Mouse (Mus musculus) embryonic facial prominence, embryonic 11.5 days (tissue): ENCODE measurements around the gene 4930563M21Rik. TPM values are rescaled to one million over a fixed set of nuclear protein-coding genes. Genes with fewer than 3 reads are reported as not detected.
"Not testable (repeated sequence)": the region's sequence is repeated elsewhere in the genome, so short reads cannot be mapped to it uniquely, and the experiment has no call there.

ENCODE experiments used
- ATAC-seq: fragments of 200-750 bp; cut with Nextera tagmentation; replicated peaks from 2 replicates; pipeline ENCODE4 v1.8.0; 2017; ENCODE audit warnings: low read depth; ENCODE audit not compliant: insufficient number of reproducible peaks, low FRiP score, low TSS enrichment
- DNase-seq: peaks from one replicate; pipeline ENCODE4 v3.0.0-alpha.2; 2015; ENCODE audit warnings: low spot score
- H3K27ac ChIP-seq: fragments of 300-500 bp; sonication (generic); replicated peaks from 2 replicates; pipeline ENCODE4 v1.5.1; 2014; ENCODE audit warnings: mild to moderate bottlenecking, low read depth, low read length, control low read depth
- H3K27me3 ChIP-seq: fragments of 300-500 bp; sonication (generic); 2 replicates; pipeline ENCODE4 v1.6.1; 2014; ENCODE audit warnings: mild to moderate bottlenecking, low read length, moderate library complexity, mixed read lengths; ENCODE audit not compliant: control insufficient read depth, insufficient read depth
- H3K36me3 ChIP-seq: fragments of 300-500 bp; sonication (generic); replicated peaks from 2 replicates; pipeline ENCODE4 v1.6.1; 2014; ENCODE audit warnings: low read depth, mild to moderate bottlenecking, low read length, moderate library complexity, mixed read lengths; ENCODE audit not compliant: control insufficient read depth, insufficient read depth
- H3K4me1 ChIP-seq: fragments of 300-500 bp; sonication (generic); 2 replicates; pipeline ENCODE4 v1.6.1; 2014; ENCODE audit warnings: low read length, mixed read lengths; ENCODE audit not compliant: control insufficient read depth, insufficient read depth
- H3K4me2 ChIP-seq: fragments of 300-500 bp; sonication (generic); 2 replicates; pipeline ENCODE4 v1.6.1; 2014; ENCODE audit warnings: low read depth, mild to moderate bottlenecking, control low read depth, low read length, moderate library complexity
- H3K4me3 ChIP-seq: fragments of 300-500 bp; sonication (generic); 2 replicates; pipeline ENCODE4 v1.5.1; 2014; ENCODE audit warnings: low read depth, low read length, control low read depth
- H3K9ac ChIP-seq: fragments of 300-500 bp; sonication (generic); replicated peaks from 2 replicates; pipeline ENCODE4 v1.6.1; 2014; ENCODE audit warnings: mild to moderate bottlenecking, control low read depth, low read length
- H3K9me3 ChIP-seq: fragments of 300-500 bp; sonication (generic); replicated peaks from 2 replicates; pipeline ENCODE4 v1.6.1; 2016; ENCODE audit warnings: mild to moderate bottlenecking, low read length, inconsistent platforms, mixed read lengths; ENCODE audit not compliant: control insufficient read depth
- WGBS: fragments of 180-500 bp; shearing (Covaris S2); extraction: QIAGEN DNeasy Blood & Tissue Kit; methylation state at CpG from one replicate; pipeline ENCODE4 v1.1.7; 2014; 5-methylcytosine and 5-hydroxymethylcytosine counted together
- polyA plus RNA-seq: library from polyadenylated mRNA; unstranded; fragments of >200 nt; fragmentation: Nextera tagmentation; extraction: Ambion mirVana; gene quantifications from 2 replicates; pipeline ENCODE4 v1.2.1, GENCODE M21; 2014

Gene 4930563M21Rik
- polyA plus RNA-seq, 1 experiment from 2014 or later: not detected

- not testable (repeated sequence) for H3K27me3 ChIP-seq, ATAC-seq, H3K9ac ChIP-seq, H3K36me3 ChIP-seq, H3K4me3 ChIP-seq, H3K9me3 ChIP-seq, H3K27ac ChIP-seq, H3K4me2 ChIP-seq, DNase-seq, H3K4me1 ChIP-seq
- no CpG with 5 or more reads among the region's 2 CpGs for WGBS
These were observed 5.7 kb downstream of the 4930563M21Rik start for GRCm38 (mm10) chr9:56004679-56005078.

- no peaks in the 10 kb centered on the region for H3K36me3 ChIP-seq
- no peaks in the 10 kb centered on the region for H3K27me3 ChIP-seq
- H3K27ac ChIP-seq: no peak overlapping the region
- DNase-seq: peak; percentile 17
- no peaks in the 10 kb centered on the region for H3K4me1 ChIP-seq
- ATAC-seq: no peak
- 13% methylated on average over 1 of the region's 1 CpGs for WGBS
- H3K4me2 ChIP-seq: no peak overlapping the region
- H3K9ac ChIP-seq: no peak overlapping the region
- H3K9me3 ChIP-seq: no peaks in the 10 kb centered on the region
- H3K4me3 ChIP-seq: no peak overlapping the region
These were observed 63.5 kb downstream of the 4930563M21Rik start for GRCm38 (mm10) chr9:55946819-55947218.

DNA sequence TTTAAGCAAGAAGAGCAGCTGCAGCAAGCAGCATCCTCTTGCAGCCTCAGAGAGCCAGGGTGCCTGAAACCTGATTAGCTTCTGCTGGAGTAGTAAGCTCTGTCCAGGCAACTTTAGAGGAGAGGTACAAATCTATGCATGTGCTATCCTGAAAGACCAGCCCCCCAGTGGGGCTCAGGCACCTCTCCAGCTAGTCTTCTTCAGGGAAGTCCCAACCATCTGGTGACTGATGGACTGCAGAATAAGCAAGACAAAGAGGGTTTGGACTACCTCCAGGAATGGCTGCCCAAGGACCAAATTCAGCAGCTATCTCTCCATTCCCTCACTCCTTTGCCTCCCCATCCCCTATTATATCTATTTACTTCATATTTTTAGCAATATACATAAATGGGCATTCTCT, 69.0 kb downstream of the 4930563M21Rik start:
- Histone ChIP-seq H3K4me3 (no peak overlapping the region), H3K9me3 (no peaks in the 10 kb centered on the region), H3K27ac (no peak overlapping the region), H3K4me1 (no peaks in the 10 kb centered on the region), H3K4me2 (no peak overlapping the region), H3K27me3 (no peaks in the 10 kb centered on the region), H3K9ac (no peak overlapping the region), H3K36me3 (no peaks in the 10 kb centered on the region)
- no peak for ATAC-seq
- DNase-seq: no peak

GRCm38 (mm10) chr9:55938618-55938985, 71.7 kb downstream of the 4930563M21Rik start:
- Histone ChIP-seq H3K4me3 (peak overlapping the region; percentile 76), H3K4me2 (peak overlapping the region; percentile 58), H3K9ac (peak overlapping the region; percentile 62), H3K27me3 (no peaks in the 10 kb centered on the region), H3K36me3 (no peaks in the 10 kb centered on the region), H3K4me1 (no peaks in the 10 kb centered on the region), H3K9me3 (no peaks in the 10 kb centered on the region), H3K27ac (no peak overlapping the region)
- WGBS: 60% methylated on average over 6 of the region's 6 CpGs
- ATAC-seq (no peak), DNase-seq (peak; percentile 2)

DNA sequence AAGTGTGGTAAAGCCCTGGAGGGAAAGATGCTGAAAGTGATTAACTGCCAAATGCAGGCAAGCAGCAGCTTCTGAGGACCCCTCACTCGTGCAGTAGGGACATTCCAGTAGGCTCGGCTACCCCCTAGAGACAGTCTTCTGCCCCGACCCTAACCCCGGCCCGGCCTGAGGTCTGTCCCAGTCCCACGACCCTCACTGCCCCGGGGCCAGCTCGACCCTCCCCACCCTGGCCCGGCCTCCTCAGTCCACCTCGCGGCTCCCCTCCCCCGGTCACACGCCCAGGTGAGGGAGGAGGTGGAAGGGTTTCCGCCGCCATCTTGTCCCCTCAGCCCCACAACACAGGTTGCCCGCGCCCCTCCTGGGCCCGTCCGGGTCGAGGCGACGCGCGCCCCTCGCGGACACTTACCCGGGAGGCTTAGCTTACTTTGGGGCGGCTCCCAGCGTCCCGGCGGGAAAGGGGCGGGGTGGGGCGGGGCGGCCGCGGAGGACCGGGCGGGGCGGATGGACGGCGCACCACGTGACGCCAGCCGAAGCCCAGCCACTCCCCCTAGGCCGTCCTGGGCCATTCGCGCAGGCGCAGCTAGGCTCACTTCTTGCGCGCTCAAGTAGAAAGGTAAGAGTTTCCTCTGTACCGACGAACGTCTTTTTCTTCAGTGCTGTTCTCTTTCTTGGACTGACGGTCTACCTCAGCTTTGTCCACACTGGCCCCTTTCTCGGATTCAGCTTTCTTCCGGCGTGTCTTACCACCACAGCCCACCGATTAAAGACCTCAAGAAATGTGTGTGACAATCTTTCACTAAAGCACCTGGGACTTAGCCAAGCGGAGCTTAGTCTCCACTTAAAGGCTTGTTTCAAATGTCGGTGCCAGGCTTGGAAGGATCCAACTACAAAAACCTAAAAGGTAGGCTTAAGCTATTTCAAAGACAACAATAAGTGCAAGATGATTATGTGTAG, 72.4 kb downstream of the 4930563M21Rik start, which contains the start of gene Scaper:
Gene Scaper (minus strand): TSS at position 456 of the 954 bp plus-strand sequence.
- ATAC-seq: peak; percentile 99
- WGBS: under 1% methylated on average over 53 of the region's 60 CpGs
- peak within 1 kb of the TSS; percentile 66 for H3K4me2 ChIP-seq
- peak within 1 kb of the TSS; percentile 54 for H3K27ac ChIP-seq
- H3K9ac ChIP-seq: peak within 1 kb of the TSS; percentile 86
- H3K4me1 ChIP-seq: no peaks in the 10 kb centered on the region
- peak within 1 kb of the TSS; percentile 76 for H3K4me3 ChIP-seq
- no peaks in the 10 kb centered on the region for H3K9me3 ChIP-seq
- H3K27me3 ChIP-seq: no peaks in the 10 kb centered on the region
- no peaks in the 10 kb centered on the region for H3K36me3 ChIP-seq
- peak; percentile 95 for DNase-seq

- H3K9me3 ChIP-seq: no peaks in the 10 kb centered on the region
- DNase-seq (peak; percentile 3), ATAC-seq (no peak)
- H3K4me1 ChIP-seq: no peaks in the 10 kb centered on the region
- peak overlapping the region; percentile 66 for H3K4me2 ChIP-seq
- H3K9ac ChIP-seq: peak overlapping the region; percentile 86
- peak overlapping the region; percentile 54; the same call in 1 of the 2 replicates for H3K27ac ChIP-seq
- H3K27me3 ChIP-seq: no peaks in the 10 kb centered on the region
- peak overlapping the region; percentile 76 for H3K4me3 ChIP-seq
- 40% methylated on average over 5 of the region's 5 CpGs for WGBS
- H3K36me3 ChIP-seq: no peaks in the 10 kb centered on the region
These were observed 73.1 kb downstream of the 4930563M21Rik start for GRCm38 (mm10) chr9:55937224-55937663.

- no peaks in the 10 kb centered on the region for H3K9me3 ChIP-seq
- H3K4me2 ChIP-seq: no peak overlapping the region
- 83% methylated on average over 1 of the region's 1 CpGs for WGBS
- H3K27ac ChIP-seq: no peak overlapping the region
- H3K27me3 ChIP-seq: no peaks in the 10 kb centered on the region
- DNase-seq (no peak), ATAC-seq (no peak)
- no peaks in the 10 kb centered on the region for H3K4me1 ChIP-seq
- no peak overlapping the region for H3K4me3 ChIP-seq
- H3K36me3 ChIP-seq: no peaks in the 10 kb centered on the region
- H3K9ac ChIP-seq: no peak overlapping the region
These were observed 77.9 kb downstream of the 4930563M21Rik start for GRCm38 (mm10) chr9:55932482-55932881.

- H3K4me1 ChIP-seq: no peaks in the 10 kb centered on the region
- 58% methylated on average over 3 of the region's 3 CpGs for WGBS
- H3K27me3 ChIP-seq: no peaks in the 10 kb centered on the region
- no peak overlapping the region for H3K9ac ChIP-seq
- no peaks in the 10 kb centered on the region for H3K36me3 ChIP-seq
- H3K4me2 ChIP-seq: no peak overlapping the region
- DNase-seq (peak; percentile 74), ATAC-seq (no peak)
- no peaks in the 10 kb centered on the region for H3K9me3 ChIP-seq
- H3K4me3 ChIP-seq: no peak overlapping the region
- H3K27ac ChIP-seq: no peak overlapping the region
These were observed 91.8 kb downstream of the 4930563M21Rik start for GRCm38 (mm10) chr9:55918579-55918978.
